Mouse (Mus musculus): Measurements from ENCODE around the gene Ppm1l.
"Not testable (repeated sequence)": the region's sequence is repeated elsewhere in the genome, so short reads cannot be mapped to it uniquely, and the experiment has no call there.

The Ppm1l gene

DNA sequence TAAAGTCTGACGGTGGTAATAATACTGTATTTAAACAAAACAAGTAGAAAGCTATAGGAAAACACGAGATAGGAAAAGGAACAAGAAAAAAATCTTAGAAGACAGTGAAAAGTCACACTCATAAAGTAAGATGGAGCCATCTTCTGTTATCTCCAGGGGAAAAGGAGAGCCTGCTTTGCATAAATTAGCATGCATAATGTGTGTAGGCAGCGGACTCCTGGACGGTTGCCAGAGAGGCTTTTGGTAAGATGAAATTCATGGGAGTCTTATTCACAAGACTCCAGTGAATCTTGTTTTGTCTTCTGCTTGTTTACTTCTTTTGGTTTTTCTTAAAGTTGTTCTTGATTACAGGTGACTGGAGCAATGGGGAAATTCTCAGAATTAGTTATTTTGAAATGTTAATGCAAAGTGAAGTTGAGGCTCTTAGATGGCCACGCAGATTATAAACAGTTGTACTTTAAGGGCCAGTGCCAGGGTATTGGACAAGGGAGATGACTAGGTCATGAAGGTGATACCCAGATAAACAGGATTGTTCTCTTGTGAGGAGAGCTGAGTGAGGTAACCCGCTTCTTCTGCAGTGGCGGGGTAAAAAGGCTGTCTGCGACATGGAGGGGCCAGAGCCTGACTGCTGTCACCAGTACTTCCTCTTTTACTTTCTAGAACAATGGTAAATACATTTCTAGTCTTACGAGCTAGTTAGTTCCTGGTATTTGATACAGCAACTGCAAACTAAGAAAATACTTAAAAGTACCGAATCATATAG is 57.1 kb downstream of the Ppm1l start:
- DNase-seq = peak; percentile 30 to 33

DNA sequence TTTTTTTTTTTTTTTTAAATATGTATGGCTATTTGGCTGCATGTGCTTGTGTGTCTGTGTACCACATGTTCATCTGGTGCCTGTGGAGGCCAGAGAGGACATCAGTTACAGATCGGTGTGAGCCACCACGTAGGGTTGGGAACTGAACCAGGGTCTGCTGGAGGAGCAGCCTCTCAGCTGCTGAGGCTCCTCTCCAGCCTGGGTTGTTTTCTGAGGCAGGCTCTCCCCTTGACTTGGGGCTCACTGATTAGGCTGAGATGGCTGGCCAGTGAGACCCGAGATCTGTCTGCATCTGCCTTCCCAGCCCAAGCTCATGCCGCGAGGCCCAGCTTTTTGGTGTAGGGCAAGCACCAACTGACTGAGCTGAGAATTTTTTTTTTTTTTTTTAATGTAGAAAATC is 57.9 kb downstream of the Ppm1l start:
- no peak for DNase-seq

DNA sequence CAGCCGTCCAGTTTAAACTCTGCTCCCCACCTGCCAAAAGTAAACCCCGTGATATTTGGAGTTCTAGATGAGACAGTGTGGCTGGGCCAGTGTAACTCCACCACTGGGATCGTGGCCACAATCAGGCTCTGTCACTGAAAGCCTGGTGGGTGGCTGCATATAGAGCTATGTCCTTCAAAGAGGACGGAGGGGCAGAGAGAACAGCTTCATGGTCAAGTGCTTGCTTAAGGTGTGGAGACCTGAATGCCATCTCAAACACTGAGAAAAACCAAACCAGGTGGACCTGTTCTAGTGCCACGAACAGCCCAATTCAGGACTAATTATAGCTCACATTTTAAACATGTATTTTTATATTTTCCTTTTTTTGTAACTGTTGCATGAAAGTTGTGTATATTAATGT is 58.3 kb downstream of the Ppm1l start:
- no peak for DNase-seq

DNA sequence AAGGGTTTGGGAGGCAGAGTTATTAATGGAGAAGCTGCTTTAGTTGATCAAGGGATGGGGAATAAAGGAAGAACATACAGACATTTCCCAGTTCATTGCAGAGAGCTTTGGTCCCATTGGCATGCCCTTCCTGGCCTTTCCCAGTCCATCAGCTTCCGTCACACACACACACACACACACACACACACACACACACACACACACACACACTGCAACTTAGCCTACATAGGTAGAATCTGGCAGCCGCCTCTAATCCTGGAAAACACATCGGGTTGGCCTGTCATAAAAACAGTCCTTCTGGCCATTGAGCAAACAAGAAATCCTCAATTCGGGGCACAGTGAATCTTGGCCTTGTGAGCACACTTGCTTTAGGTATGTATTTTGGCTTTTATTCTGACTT is 64.6 kb downstream of the Ppm1l start:
- no peak for DNase-seq

DNA sequence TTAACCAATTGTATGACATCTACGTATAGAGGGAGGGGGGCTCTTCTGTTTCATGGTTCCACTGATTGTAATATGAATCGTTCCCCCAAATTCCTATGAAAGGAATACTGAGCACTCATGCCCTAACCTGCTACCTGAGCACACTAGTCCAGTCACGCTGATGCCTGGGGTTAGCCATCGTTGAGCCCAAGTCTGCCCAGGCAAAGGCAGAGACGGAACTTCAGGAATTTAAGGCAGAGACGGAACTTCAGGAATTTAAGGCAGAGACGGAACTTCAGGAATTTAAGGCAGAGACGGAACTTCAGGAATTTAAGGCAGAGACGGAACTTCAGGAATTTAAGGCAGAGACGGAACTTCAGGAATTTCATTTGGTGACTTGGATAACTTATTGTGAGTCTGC is 75.2 kb downstream of the Ppm1l start:
- not testable (repeated sequence) for DNase-seq

DNA sequence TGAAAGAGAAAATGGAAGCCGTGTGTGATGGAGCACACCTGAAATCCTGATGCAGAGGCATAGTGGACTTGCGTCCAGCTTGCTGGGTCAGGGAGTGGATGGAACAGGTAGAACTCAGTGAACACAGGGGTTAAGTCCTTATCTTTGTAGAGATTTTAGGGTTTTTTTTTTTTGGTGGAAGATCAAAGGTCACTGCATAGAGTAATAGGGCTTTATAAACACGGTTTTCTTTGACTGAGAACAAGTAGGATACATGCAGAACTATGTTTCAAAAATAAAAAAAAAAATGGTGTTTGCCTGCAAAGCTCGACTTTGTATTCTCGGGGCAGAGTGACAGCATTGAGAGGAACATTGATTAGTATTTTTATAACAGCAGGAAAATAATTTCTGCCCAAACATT is 75.6 kb downstream of the Ppm1l start:
- no peak for DNase-seq

DNA sequence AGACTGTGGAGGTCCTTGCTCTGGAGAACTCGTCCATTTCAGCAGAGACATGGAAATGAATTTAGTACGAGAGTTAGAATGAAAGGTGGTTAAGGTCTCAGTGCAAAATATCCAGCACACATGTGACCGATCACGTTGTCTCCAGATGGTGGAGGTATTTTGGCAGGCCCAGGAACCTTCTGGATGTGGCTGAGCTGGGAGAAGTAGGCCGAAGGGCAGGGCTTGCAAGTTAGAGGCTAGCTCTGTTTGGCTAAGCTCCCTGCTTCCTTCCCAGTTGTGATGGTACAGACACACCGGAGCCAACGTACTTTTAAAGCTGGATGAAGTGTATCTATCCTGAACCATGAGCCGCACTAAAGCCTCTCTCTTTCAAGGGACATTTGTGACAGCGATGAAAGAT is 76.4 kb downstream of the Ppm1l start:
- DNase-seq = no peak

DNA sequence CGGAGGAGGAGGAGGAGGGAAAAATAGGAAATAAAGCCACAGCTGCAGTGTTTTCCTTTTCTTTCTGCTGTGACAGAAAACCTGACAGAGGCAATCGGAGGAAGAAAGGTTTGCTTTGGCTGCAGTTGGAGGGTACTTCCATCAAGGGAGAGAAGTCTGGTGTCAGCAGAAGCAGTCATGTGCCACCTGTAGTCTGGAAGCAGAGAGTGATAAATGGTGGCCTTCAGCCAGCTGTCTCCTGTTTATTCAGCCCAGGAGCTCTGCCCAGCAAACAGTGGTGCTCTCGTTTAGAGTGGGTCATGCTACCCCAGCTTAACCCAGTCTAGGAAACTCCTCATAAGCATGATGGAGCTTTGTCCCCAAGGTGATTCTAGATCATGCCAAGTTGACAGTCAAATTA is 77.3 kb downstream of the Ppm1l start:
- no peak for DNase-seq

DNA sequence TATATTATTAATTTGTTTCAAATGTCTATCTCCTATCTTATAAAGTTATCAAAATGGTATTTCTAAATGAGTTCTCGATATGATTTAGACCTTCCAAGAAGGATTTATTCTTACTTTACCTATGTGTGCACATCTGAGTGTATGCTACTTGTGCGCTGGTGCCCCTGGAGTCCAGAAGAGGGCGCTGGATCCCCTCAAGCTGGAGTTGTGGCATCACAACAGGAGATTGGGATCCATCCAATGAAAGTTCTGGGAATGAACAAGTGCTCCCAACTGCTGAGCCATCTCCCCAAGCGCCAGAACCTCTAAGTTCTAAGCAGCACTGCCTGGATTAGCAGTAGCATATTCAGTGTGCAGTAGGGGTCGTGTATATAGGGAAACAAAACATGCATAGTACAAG is 78.4 kb downstream of the Ppm1l start:
- DNase-seq = no peak

DNA sequence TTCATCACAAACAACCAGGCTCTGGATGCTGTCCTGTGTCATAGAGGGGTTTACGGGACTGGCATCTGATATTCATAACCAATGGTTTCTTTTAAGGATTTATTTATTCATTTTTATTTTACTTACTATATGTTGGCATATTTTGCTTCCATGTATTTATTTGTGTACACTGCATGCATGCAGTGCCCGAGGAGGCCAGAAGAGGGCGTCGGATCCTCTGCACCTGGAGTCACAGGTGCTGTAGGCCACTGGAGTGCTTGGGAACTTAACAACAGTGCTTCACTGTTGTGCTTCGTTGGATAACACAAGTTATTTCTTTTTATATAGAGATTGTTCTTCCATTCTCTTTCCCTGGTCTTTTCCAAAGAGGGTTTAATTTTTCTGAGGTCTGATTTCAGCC is 81.1 kb downstream of the Ppm1l start:
- DNase-seq = peak; percentile 10

DNA sequence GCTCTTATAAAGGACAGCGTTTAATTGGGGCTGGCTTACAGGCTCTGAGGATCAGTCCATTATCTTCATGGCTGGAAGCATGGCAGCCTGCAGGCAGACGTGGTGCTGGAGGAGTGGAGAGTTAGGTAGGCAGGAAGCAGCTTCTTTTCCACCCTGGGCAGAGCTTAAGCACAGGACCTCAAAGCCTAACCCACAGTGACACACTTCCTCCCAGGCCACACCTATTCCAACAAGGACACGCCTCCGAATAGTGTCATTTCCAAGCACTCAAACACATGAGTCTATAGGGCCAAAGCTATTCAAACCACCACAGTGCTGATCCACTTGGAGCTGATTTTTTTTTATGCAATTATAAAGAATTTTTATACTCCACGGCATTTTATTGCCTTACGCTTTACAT is 82.7 kb downstream of the Ppm1l start:
- no peak for DNase-seq

DNA sequence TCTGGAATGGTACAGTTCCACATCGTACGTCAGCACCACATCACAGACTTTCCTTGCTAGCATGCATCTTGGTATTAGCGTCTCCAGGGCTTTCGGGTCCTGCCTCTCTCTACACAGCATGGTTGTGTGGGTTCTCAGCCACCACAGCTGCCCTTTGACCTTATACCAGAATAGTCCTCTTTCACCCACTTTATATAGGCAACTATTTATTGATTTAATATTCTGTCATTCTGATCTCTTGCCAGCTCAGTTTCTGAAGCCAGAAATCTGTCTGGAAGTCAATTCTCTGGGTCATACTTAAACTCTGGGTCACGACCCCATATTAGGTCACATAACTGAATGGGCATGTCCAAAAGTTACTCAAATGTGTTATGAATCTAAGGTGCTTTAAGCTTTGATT is 86.5 kb downstream of the Ppm1l start:
- no peak for DNase-seq

DNA sequence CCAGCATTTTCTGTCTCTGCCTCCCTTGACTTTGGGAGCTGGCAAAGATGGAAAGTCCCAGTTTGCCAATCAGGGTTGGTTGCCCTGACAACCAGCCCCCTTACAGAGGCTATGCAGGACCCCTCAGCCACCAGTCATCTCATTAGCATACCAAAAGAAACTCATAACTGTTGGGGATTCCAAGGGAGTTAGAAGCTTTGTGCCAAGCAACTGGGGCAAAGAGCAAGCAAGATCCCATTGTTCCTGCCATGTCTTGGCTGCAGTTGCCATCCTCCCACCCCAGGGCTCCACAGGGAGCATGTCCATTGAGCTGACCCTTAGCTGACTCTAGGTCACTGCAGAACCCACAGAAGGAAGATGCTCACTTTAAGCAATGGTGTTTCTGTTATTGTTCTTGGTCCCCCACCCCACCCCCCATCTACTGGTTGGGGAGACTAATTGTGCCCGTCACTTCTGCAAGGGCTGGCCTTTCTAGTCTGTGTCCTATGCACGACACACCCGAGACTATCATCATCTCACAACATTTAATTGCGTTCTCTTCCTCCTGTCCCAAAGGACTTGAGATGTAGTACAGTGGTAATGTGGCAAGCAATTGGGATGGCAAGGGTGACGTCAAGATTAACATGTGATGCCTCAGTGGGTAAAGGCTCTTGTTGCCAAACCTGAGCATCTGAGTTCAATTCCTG is 89.7 kb downstream of the Ppm1l start:
- DNase-seq = no peak

DNA sequence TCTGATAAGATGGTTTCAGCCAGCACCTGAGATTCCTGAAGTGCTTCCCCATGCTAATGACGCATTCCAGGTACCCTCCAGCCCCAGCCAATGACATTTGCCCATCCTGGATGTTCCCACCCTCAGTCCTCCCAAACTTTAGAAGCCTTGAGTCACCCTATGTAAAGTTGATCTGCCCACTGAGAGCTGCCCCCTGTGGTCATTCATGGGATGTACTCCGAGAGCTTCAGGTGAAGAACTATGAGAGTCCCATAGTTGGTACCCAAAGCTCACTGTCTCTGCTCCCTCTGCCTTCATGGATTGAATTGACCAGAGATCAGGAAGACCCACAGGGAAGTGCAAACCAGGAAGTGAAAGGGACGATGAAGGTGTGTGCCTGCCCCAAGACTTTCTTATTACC is 91.4 kb downstream of the Ppm1l start:
- no peak for DNase-seq

DNA sequence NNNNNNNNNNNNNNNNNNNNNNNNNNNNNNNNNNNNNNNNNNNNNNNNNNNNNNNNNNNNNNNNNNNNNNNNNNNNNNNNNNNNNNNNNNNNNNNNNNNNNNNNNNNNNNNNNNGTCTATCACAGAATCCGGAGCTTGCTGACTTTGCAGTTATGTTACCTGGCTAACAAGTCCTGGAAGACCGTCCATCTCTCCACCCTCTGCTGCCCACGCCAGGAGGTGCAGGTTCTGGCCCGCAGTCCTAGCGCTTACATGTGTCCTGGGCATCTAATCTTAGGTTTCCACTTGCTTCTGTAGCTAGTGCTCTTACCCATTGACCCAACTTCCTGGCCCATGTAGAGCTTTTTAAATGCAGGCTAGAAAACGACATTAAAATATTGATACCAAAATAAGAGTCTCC is 99.5 kb downstream of the Ppm1l start:
- DNase-seq = no peak

DNA sequence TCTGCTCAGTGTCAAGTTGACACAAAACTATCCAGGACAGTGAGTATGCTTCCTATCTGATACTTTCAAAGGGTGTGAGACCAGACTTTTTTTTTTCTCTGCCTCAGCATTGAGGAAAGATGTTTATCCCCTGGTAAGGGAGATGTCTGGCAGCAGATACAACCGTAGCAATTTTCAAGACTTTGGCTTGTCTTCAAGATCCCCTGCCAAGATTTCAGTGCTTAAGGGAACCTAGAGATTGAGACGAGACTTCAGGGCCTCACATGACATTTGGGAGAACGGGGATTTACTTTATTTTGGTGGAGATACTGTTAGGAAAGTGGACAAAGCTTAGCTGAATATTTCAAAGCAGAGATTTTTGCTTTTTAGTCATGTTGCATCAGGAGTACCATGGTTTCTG is 106.1 kb downstream of the Ppm1l start:
- no peak for DNase-seq

DNA sequence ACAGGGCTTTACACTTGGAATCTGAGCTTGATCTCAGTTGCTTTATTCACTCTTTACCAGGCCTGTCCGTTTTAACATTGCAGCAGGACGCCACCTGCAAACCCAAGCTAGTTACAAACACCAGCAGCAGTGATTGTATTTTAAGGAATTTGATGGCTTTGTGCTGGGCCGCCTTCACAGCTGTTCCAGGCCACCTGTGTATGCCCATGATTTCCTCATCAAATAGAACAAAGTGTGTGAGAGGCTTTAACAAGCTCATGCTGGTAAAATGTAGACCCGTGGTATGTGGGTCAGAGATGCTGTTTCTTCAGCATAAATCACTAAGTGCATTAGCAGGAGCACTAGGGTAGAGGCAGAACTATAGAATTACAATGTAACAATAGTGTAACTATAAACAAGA is 106.7 kb downstream of the Ppm1l start:
- DNase-seq = no peak

DNA sequence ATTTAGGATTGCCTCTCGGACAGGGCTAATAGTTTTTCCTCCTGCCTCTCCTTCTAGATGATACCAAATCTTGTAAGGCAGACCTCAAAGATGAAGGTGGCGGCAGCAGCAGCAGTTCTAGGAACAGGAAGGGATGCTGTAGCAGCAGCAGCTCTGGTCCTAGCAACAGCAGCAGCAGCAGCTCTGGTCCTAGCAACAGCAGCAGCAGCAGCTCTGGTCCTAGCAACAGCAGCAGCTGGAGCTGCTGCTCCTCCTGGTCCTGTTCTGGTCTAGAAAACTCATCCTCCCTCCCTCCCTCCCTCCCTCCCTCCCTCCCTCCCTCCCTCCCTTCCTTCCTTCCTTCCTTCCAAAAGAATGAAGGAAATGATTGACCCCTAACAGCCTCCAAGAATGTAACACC is 108.1 kb downstream of the Ppm1l start:
- not testable (repeated sequence) for DNase-seq

DNA sequence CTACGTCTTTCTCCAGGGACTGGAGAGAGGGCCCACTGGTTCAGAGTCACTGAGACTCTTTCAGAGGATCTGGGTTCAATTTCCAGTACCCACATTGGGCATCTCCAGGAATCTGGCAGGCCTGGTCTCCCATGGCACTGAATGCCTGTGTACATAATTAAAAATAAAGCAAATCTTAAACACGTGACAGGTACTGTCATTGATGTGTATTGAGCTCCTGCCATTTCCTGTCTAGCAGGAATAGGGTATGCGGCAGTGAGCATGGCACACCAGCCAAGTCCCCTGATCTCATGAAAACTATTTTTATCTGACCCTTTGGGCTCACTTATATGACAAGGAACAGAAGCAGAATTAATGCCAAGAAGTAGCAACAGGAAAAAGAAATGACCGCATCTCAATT is 110.6 kb downstream of the Ppm1l start:
- no peak for DNase-seq

DNA sequence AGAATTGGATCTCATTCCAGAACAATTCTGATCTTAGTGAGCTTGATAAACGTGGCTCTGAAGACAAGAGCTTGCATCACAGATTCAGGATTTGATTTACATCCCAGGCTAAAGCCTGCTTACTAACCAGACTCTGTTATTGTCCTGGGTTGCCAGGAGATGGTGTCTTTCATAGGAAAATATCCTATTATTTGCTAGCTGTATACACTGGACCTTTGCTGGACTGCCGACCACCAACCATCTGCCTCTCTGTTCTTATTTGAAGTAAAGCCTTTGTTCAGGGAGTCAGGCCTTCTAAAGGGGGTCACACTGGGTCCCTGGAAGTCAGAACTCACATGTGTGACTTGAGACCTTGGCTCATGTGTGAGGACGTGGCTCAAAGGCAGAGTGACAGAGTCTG is 111.6 kb downstream of the Ppm1l start:
- DNase-seq = no peak

DNA sequence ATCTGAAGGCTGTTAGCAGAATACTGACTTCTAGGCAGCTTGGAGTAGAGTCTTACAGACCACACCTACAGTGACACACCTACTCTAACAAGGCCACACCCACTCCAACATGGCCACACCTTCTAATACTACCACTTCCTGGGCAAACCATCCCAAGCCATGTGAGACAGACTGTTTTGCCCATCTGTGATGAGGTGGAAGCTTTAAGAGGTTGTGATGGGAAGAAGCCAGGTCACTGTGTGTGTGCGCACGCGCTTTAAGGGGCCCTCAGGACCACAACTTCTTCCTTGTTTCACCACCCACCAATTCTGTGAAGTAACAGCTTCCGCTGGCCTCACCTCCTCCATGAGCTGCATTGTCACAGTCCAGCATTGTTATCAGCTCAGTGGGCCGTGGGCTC is 112.7 kb downstream of the Ppm1l start:
- DNase-seq = no peak

DNA sequence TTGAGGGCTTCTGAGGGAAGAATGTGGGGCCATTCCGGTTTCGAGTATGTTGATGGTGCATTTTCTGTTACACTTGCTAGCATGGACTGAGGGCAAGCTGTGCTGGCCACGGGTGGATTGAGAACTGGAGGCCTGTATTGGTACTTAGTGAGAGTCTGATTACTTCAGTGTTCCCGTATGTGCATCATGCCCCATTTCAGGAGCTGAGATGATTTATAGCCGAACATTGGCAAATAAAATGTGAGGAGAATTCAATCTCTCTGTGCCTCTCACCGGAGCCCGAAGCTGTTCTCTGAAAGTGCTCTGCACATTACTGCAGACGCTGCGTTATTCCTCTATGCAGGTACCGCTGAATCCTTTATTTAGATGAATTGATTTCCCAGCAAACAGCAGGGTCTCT is 116.9 kb downstream of the Ppm1l start:
- no peak for DNase-seq

DNA sequence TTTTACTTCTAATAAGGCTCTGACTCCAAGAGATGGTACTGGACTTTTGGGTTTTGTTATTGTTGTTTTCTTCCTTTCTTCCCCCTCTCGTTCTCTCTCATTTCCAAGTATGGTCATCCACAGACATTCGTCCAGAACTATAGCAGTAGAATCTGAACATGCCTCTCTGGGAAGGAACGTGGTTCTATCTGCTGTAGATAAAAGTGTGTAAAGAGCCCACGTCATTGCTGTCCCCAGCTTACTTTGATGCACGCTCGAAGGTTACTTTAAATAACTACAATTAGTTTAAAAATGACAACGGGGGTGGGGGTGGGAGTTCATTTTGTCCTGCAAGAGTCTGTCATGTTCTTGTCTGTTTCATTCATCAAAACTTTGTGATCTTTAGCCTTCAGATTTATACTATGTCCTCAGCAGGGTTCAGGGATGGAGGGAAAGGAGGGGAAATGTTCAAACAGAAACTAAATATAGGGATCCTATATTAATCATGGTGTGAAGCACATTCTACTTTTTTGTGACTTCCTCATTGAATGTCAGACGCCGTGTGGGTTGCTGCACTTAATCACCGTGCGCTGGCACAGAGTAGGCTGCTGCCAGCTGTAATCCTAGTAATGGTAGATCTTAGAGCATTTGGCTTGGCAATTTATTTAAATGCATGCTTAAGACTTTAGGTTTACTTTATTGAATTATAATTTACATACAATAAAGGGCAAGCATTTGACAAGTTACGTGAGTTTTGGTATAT is 122.3 kb downstream of the Ppm1l start:
- no peak for DNase-seq

DNA sequence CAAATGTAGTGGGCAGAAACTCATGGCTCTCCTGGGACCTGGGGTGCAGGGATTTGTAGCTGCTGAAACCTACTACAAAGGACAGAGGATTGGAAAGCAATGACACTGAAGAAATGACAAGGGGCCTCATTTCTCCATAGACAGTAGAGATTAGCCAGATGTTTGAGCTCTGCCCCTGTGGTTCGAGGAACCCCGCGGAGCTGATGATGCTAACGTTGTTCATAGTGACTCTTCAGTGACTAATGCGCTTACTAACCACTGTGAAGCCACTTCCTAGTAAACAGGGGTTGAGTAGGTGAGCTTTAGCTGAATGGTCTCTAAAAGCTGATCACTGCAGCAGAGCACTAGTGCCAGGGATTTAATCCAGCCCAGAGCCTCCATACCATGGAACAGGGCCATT is 124.1 kb downstream of the Ppm1l start:
- DNase-seq = no peak
